Mouse (Mus musculus) B cell, adult 2 months (primary cell): ENCODE results near the gene Ssbp3.

ENCODE experiments used
- DNase-seq, 2 experiments: peaks; one replicate each; pipeline ENCODE4 v3.0.0; 2022

The Ssbp3 gene

GRCm38 (mm10) chr4:107066252-107067124 lies 156.0 kb downstream of the Ssbp3 start, which contains the start of the genes Mrpl37 and Cyb5rl:
TSS of gene Mrpl37 (minus strand) at chr4:107066868.
TSS of gene Cyb5rl (plus strand) at chr4:107066988.
- peak; percentile 96 to 97 for DNase-seq

GRCm38 (mm10) chr4:107067151-107067840 lies 156.8 kb downstream of the Ssbp3 start:
- DNase-seq = no peak

GRCm38 (mm10) chr4:107072343-107072742 lies 161.8 kb downstream of the Ssbp3 start:
- no peak for DNase-seq

GRCm38 (mm10) chr4:107075456-107075855 lies 165.0 kb downstream of the Ssbp3 start:
- DNase-seq = no peak

GRCm38 (mm10) chr4:107078894-107079293 lies 168.4 kb downstream of the Ssbp3 start:
- DNase-seq = no peak

GRCm38 (mm10) chr4:107079716-107080115 lies 169.2 kb downstream of the Ssbp3 start:
- no peak for DNase-seq

GRCm38 (mm10) chr4:107082185-107082584 lies 171.7 kb downstream of the Ssbp3 start:
- DNase-seq = no peak

- no peak for DNase-seq
Observed at GRCm38 (mm10) chr4:107083126-107083525, 172.6 kb downstream of the Ssbp3 start.

GRCm38 (mm10) chr4:107084343-107084742 lies 173.8 kb downstream of the Ssbp3 start:
- no peak for DNase-seq

GRCm38 (mm10) chr4:107084858-107085257 lies 174.4 kb downstream of the Ssbp3 start:
- no peak for DNase-seq

GRCm38 (mm10) chr4:107091696-107092095 lies 181.2 kb downstream of the Ssbp3 start:
- DNase-seq = no peak

GRCm38 (mm10) chr4:107094484-107095187 lies 184.1 kb downstream of the Ssbp3 start:
- DNase-seq = no peak

GRCm38 (mm10) chr4:107096043-107096442 lies 185.5 kb downstream of the Ssbp3 start:
- no peak for DNase-seq

GRCm38 (mm10) chr4:107096841-107097373 lies 186.4 kb downstream of the Ssbp3 start, which contains the start of gene Cdcp2:
TSS of gene Cdcp2 (plus strand) at chr4:107096891.
- DNase-seq = no peak

- DNase-seq = no peak
Observed at GRCm38 (mm10) chr4:107097871-107098270, 187.4 kb downstream of the Ssbp3 start.

- no peak for DNase-seq
Observed at GRCm38 (mm10) chr4:107098375-107098774, 187.9 kb downstream of the Ssbp3 start.

GRCm38 (mm10) chr4:107098791-107099525 lies 188.5 kb downstream of the Ssbp3 start:
- DNase-seq = no peak
